Mouse (Mus musculus) cerebellum, adult 9-10 months (tissue): ENCODE measurements around the gene Cd300lb.

Experiments
- DNase-seq: peaks from one replicate; pipeline ENCODE4 v3.0.0; 2022

Gene Cd300lb

GRCm38 (mm10) chr11:114880589-114880988 is 53.6 kb downstream of the Cd300lb start:
- peak; percentile 58 for DNase-seq

- no peak for DNase-seq
Measured at GRCm38 (mm10) chr11:114880185-114880584, 54.0 kb downstream of the Cd300lb start.

DNA sequence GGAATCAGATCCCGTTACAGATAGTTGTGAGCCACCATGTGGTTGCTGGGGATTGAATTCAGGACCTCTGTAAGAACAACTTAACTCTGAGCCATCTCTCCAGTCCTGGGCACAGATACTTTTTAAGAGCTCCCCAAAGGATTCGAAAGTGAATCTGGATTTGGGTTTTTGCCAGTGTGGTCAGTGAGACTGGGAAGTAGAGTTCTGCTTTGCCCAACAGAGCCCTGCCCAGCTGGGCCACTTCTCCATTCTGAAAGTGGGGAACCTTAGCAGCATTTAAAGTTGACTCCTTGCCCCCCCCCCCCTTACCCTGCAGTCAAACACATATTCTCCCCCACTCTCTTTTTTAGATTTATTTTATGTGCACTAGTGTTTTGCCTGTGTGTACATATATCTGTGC is 54.5 kb downstream of the Cd300lb start:
- no peak for DNase-seq

DNA sequence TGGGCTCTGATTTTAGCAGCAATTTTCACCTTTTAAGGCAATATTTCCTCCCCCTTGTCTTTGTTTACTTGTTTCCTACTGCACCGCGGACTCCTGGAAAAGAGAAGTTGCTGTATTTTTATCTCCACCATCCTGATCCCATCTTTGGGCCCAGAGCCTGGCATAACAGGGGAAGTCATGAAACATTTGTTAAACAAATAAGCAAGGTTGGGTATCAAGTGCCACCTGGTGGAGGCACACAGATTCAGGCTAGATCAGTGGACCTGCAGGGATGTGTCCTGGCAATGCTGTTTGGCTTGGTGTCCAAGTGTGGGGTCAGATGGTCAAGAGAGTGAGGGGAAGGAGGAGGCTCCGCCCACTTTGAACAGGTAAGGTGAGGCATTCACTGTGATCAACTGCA is 57.0 kb downstream of the Cd300lb start:
- DNase-seq = peak; percentile 90

- DNase-seq = no peak
Measured at GRCm38 (mm10) chr11:114876621-114877020, 57.6 kb downstream of the Cd300lb start.

DNA sequence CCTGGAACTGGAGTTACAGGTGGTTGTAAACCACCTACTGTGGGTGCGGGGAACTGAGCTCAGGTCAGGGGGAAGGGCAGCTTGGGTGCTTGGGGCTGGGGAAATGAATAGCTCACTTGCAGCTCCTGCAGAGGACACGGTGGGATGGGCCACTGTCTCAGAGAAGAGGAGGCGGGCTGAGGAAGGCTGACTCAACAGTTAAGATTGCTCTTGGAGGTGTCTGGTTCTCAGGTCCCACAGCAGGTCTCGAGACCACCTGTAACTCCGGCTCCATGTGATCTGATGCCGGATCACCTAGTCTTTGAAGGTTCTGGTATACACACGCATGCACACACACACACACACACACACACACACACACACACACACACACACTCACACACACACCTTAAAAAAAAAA is 58.0 kb downstream of the Cd300lb start:
- peak; percentile 47 for DNase-seq

- DNase-seq = peak; percentile 57
Measured at GRCm38 (mm10) chr11:114875301-114875801, 58.8 kb downstream of the Cd300lb start.

DNA sequence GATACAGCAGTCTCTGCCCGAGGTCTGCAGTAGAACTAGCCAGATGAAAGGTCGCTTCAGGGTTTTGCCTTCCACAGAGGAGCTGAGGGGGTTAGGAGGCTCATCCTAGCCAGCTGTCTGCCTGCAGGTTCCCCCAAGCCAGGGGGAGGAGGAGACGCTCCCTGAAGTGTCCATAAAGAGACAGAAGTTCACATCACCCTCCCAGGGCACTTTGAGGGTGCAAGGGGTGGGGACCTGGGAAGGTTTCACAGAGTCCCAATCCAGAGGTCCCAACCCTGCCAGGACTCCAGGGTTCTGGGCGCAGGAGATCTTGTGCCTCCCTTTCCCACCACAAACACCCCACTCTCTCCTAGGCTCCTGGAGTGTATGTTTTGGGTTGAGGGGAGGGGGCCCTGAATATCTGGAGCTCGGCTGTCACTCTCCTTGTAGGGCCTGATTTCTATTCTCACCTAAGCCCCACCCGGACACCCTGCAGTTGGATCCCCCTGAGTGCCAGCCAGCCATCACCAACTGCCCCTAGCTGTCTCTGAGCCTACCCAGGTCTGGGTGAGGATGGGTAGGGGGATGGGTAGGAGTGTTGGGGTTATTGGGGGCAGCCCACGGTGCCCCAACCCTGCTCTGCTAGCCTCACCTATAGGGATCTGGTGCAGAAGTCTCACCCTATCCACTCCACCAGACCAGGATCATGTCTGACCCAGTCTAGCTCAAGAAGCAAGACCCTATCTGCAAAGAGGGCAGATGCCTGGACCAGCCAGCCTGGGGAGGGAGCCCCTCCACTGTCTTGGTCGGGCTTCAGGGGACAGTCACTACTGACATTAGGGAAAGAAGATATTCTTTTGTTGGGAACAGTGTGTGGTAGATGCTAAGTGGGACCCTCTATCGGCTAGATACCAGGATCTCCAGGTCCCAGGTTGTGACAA is 59.7 kb downstream of the Cd300lb start:
- peak; percentile 40 for DNase-seq

GRCm38 (mm10) chr11:114873022-114873817 is 61.0 kb downstream of the Cd300lb start:
- DNase-seq = no peak
